Mouse (Mus musculus) stomach, embryonic 15.5 days (tissue): ENCODE measurements around the gene 1700017N19Rik. TPM values are rescaled to one million over a fixed set of nuclear protein-coding genes. Genes with fewer than 3 reads are reported as not detected.

Source experiments
- ATAC-seq: fragments of 200-750 bp; cut with Nextera tagmentation; 2 replicates; pipeline ENCODE4 v1.8.0; 2017; ENCODE audit warnings: low read depth, moderate number of reproducible peaks, moderate TSS enrichment; ENCODE audit not compliant: insufficient read depth, low FRiP score
- H3K27ac ChIP-seq: fragments of 300-500 bp; sonication (generic); 2 replicates; pipeline ENCODE4 v1.5.1; 2015; ENCODE audit warnings: mild to moderate bottlenecking, inconsistent platforms
- H3K27me3 ChIP-seq: fragments of 300-500 bp; sonication (generic); replicated peaks from 2 replicates; pipeline ENCODE4 v1.6.1; 2015; ENCODE audit warnings: inconsistent platforms
- H3K36me3 ChIP-seq: fragments of 300-500 bp; sonication (generic); 2 replicates; pipeline ENCODE4 v1.6.1; 2015; ENCODE audit warnings: inconsistent platforms
- H3K4me1 ChIP-seq: fragments of 300-500 bp; sonication (generic); 2 replicates; pipeline ENCODE4 v1.6.1; 2015; ENCODE audit warnings: inconsistent platforms
- H3K4me2 ChIP-seq: fragments of 300-500 bp; sonication (generic); 2 replicates; pipeline ENCODE4 v1.6.1; 2015; ENCODE audit warnings: mild to moderate bottlenecking, inconsistent platforms
- H3K4me3 ChIP-seq: fragments of 300-500 bp; sonication (generic); replicated peaks from 2 replicates; pipeline ENCODE4 v1.5.1; 2015; ENCODE audit warnings: inconsistent platforms
- H3K9ac ChIP-seq: fragments of 300-500 bp; sonication (generic); 2 replicates; pipeline ENCODE4 v1.6.1; 2015; ENCODE audit warnings: inconsistent platforms
- H3K9me3 ChIP-seq: fragments of 300-500 bp; sonication (generic); 2 replicates; pipeline ENCODE4 v1.6.1; 2016; ENCODE audit warnings: inconsistent platforms
- WGBS: fragments of 180-500 bp; shearing (Covaris S2); methylation state at CpG from one replicate; pipeline ENCODE4 v1.1.7; 2015; 5-methylcytosine and 5-hydroxymethylcytosine counted together
- polyA plus RNA-seq: library from polyadenylated mRNA; unstranded; fragments of >200 nt; fragmentation: Nextera tagmentation; extraction: Ambion mirVana; gene quantifications from 2 replicates; pipeline ENCODE4 v1.2.1, GENCODE M21; 2015

The 1700017N19Rik gene
- polyA plus RNA-seq, 1 experiment from 2014 or later: not detected

- Histone ChIP-seq H3K9ac (no peak overlapping the region), H3K36me3 (no peaks in the 10 kb centered on the region), H3K27ac (no peak overlapping the region), H3K27me3 (no peaks in the 10 kb centered on the region), H3K9me3 (no peaks in the 10 kb centered on the region), H3K4me3 (no peak overlapping the region), H3K4me1 (no peaks in the 10 kb centered on the region), H3K4me2 (no peak overlapping the region)
- no peak for ATAC-seq
- WGBS: 89% methylated on average over 9 of the region's 9 CpGs
Measured at GRCm38 (mm10) chr10:100603511-100603910, 13.2 kb downstream of the 1700017N19Rik start.

- no peak overlapping the region for H3K4me3 ChIP-seq
- H3K27me3 ChIP-seq: no peaks in the 10 kb centered on the region
- H3K9ac ChIP-seq: no peak overlapping the region
- no peaks in the 10 kb centered on the region for H3K9me3 ChIP-seq
- H3K27ac ChIP-seq: no peak overlapping the region
- no peaks in the 10 kb centered on the region for H3K4me1 ChIP-seq
- no peak overlapping the region for H3K4me2 ChIP-seq
- 61% methylated on average over 2 of the region's 2 CpGs for WGBS
- ATAC-seq: no peak
- H3K36me3 ChIP-seq: no peaks in the 10 kb centered on the region
Measured at GRCm38 (mm10) chr10:100604254-100604653, 14.0 kb downstream of the 1700017N19Rik start.

GRCm38 (mm10) chr10:100617233-100617903 lies 27.1 kb downstream of the 1700017N19Rik start:
- Histone ChIP-seq H3K27me3 (no peaks in the 10 kb centered on the region), H3K4me3 (no peak overlapping the region), H3K9ac (no peak overlapping the region), H3K36me3 (no peaks in the 10 kb centered on the region), H3K27ac (no peak overlapping the region), H3K4me1 (no peaks in the 10 kb centered on the region), H3K4me2 (no peak overlapping the region), H3K9me3 (no peaks in the 10 kb centered on the region)
- no peak for ATAC-seq
- WGBS: 71% methylated on average over 6 of the region's 6 CpGs

- no peak overlapping the region for H3K4me3 ChIP-seq
- H3K9ac ChIP-seq: no peak overlapping the region
- no peaks in the 10 kb centered on the region for H3K27me3 ChIP-seq
- H3K36me3 ChIP-seq: no peaks in the 10 kb centered on the region
- no peaks in the 10 kb centered on the region for H3K9me3 ChIP-seq
- no peak overlapping the region for H3K4me2 ChIP-seq
- H3K4me1 ChIP-seq: no peaks in the 10 kb centered on the region
- H3K27ac ChIP-seq: no peak overlapping the region
- 67% methylated on average over 7 of the region's 7 CpGs for WGBS
- no peak for ATAC-seq
Measured at GRCm38 (mm10) chr10:100619474-100619873, 29.2 kb downstream of the 1700017N19Rik start.

GRCm38 (mm10) chr10:100620040-100620439 lies 29.8 kb downstream of the 1700017N19Rik start:
- H3K36me3 ChIP-seq: no peaks in the 10 kb centered on the region
- H3K4me3 ChIP-seq: no peak overlapping the region
- H3K4me1 ChIP-seq: no peaks in the 10 kb centered on the region
- H3K9ac ChIP-seq: no peak overlapping the region
- H3K4me2 ChIP-seq: no peak overlapping the region
- no peaks in the 10 kb centered on the region for H3K27me3 ChIP-seq
- 91% methylated on average over 12 of the region's 12 CpGs for WGBS
- no peak for ATAC-seq
- no peaks in the 10 kb centered on the region for H3K9me3 ChIP-seq
- H3K27ac ChIP-seq: no peak overlapping the region

- WGBS: 57% methylated on average over 3 of the region's 3 CpGs
- H3K27me3 ChIP-seq: no peaks in the 10 kb centered on the region
- no peak overlapping the region for H3K4me2 ChIP-seq
- no peaks in the 10 kb centered on the region for H3K36me3 ChIP-seq
- no peaks in the 10 kb centered on the region for H3K9me3 ChIP-seq
- H3K4me3 ChIP-seq: no peak overlapping the region
- H3K27ac ChIP-seq: no peak overlapping the region
- no peak for ATAC-seq
- no peak overlapping the region for H3K9ac ChIP-seq
- no peaks in the 10 kb centered on the region for H3K4me1 ChIP-seq
Measured at GRCm38 (mm10) chr10:100622494-100622893, 32.2 kb downstream of the 1700017N19Rik start.

GRCm38 (mm10) chr10:100629762-100630438 lies 39.6 kb downstream of the 1700017N19Rik start:
- H3K36me3 ChIP-seq: no peaks in the 10 kb centered on the region
- no peak overlapping the region; the same call in 1 of the 2 replicates for H3K4me3 ChIP-seq
- no peak overlapping the region for H3K9ac ChIP-seq
- H3K4me1 ChIP-seq: no peaks in the 10 kb centered on the region
- peak overlapping the region; percentile 35 for H3K4me2 ChIP-seq
- H3K9me3 ChIP-seq: no peaks in the 10 kb centered on the region
- H3K27me3 ChIP-seq: no peaks in the 10 kb centered on the region
- H3K27ac ChIP-seq: no peak overlapping the region
- WGBS: 25% methylated on average over 20 of the region's 20 CpGs
- no peak for ATAC-seq

- Histone ChIP-seq H3K4me3 (no peak overlapping the region), H3K27ac (no peak overlapping the region), H3K4me2 (no peak overlapping the region), H3K36me3 (no peaks in the 10 kb centered on the region), H3K4me1 (no peaks in the 10 kb centered on the region), H3K9ac (no peak overlapping the region), H3K9me3 (no peaks in the 10 kb centered on the region), H3K27me3 (no peaks in the 10 kb centered on the region)
- WGBS: 70% methylated on average over 3 of the region's 3 CpGs
- no peak for ATAC-seq
Measured at GRCm38 (mm10) chr10:100642887-100643286, 52.6 kb downstream of the 1700017N19Rik start.

GRCm38 (mm10) chr10:100645331-100645935 lies 55.1 kb downstream of the 1700017N19Rik start:
- H3K36me3 ChIP-seq: no peaks in the 10 kb centered on the region
- H3K27me3 ChIP-seq: no peaks in the 10 kb centered on the region
- no peaks in the 10 kb centered on the region for H3K4me1 ChIP-seq
- no peak for ATAC-seq
- 66% methylated on average over 4 of the region's 4 CpGs for WGBS
- H3K27ac ChIP-seq: no peak overlapping the region
- H3K4me2 ChIP-seq: no peak overlapping the region
- no peak overlapping the region for H3K9ac ChIP-seq
- no peaks in the 10 kb centered on the region for H3K9me3 ChIP-seq
- no peak overlapping the region for H3K4me3 ChIP-seq

GRCm38 (mm10) chr10:100654183-100654582 lies 63.9 kb downstream of the 1700017N19Rik start:
- Histone ChIP-seq H3K4me1 (no peaks in the 10 kb centered on the region), H3K9ac (no peak overlapping the region), H3K27ac (no peak overlapping the region), H3K4me2 (no peak overlapping the region), H3K36me3 (no peaks in the 10 kb centered on the region), H3K4me3 (no peak overlapping the region), H3K9me3 (no peaks in the 10 kb centered on the region), H3K27me3 (no peaks in the 10 kb centered on the region)
- ATAC-seq: no peak

GRCm38 (mm10) chr10:100661970-100662590 lies 71.8 kb downstream of the 1700017N19Rik start:
- no peaks in the 10 kb centered on the region for H3K27me3 ChIP-seq
- H3K4me3 ChIP-seq: no peak overlapping the region
- H3K4me2 ChIP-seq: no peak overlapping the region
- WGBS: 79% methylated on average over 2 of the region's 2 CpGs
- no peaks in the 10 kb centered on the region for H3K9me3 ChIP-seq
- no peak for ATAC-seq
- H3K9ac ChIP-seq: no peak overlapping the region
- no peaks in the 10 kb centered on the region for H3K36me3 ChIP-seq
- H3K4me1 ChIP-seq: no peaks in the 10 kb centered on the region
- H3K27ac ChIP-seq: no peak overlapping the region
